Mouse (Mus musculus) spleen, adult 2 months (tissue): ENCODE data around the gene Spata2.

Source experiments
- CTCF ChIP-seq: fragments of 200-500 bp; IDR thresholded peaks from 2 replicates; pipeline ENCODE4 v1.5.1; 2011; ENCODE audit warnings: mild to moderate bottlenecking, inconsistent platforms; ENCODE audit not compliant: insufficient read depth, insufficient read length, insufficient replicate concordance; ENCODE audit errors: extremely low read depth
- POLR2A ChIP-seq: fragments of 200-500 bp; IDR thresholded peaks from 2 replicates; pipeline ENCODE4 v1.6.1; 2011; ENCODE audit warnings: low read depth, low read length, inconsistent platforms

- no peak for TF ChIP-seq CTCF
- TF ChIP-seq POLR2A, result no peak
Observed at GRCm38 (mm10) chr2:167507719-167508385, 15.2 kb upstream of the Spata2 start.
